Mouse (Mus musculus) kidney, adult 2 months (tissue): ENCODE measurements at regions not wholly inside any gene's neighbourhood (a gene's known extent, or its start where the extent isn't known, plus 50 kb on each side); places are given as distances from the start of the nearest gene placed in this dataset.
A peak's percentile ranks its signal among the peaks of the same experiment; 100 is the strongest.

Experiments used
- DNase-seq: peaks from one replicate; pipeline ENCODE4 v3.0.0; 2021
- H3K27ac ChIP-seq: fragments of 200-500 bp; 2 replicates; pipeline ENCODE4 v1.5.1; 2012; ENCODE audit warnings: low read depth, low read length, control low read depth, inconsistent platforms; ENCODE audit not compliant: insufficient read depth
- H3K27me3 ChIP-seq: fragments of 200-500 bp; replicated peaks from 2 replicates; pipeline ENCODE4 v1.6.1; 2012; ENCODE audit warnings: mild to moderate bottlenecking, moderate library complexity, low read length, inconsistent platforms; ENCODE audit not compliant: control insufficient read depth, insufficient read depth
- H3K36me3 ChIP-seq: fragments of 200-500 bp; 2 replicates; pipeline ENCODE4 v1.6.1; 2012; ENCODE audit warnings: mild to moderate bottlenecking, moderate library complexity, low read length, inconsistent platforms; ENCODE audit not compliant: control insufficient read depth, insufficient read depth
- H3K4me1 ChIP-seq: fragments of 200-500 bp; 2 replicates; pipeline ENCODE4 v1.6.1; 2011; ENCODE audit warnings: low read length; ENCODE audit not compliant: control insufficient read depth, insufficient read depth
- H3K4me3 ChIP-seq: fragments of 200-500 bp; 2 replicates; pipeline ENCODE4 v1.5.1; 2011; ENCODE audit warnings: mild to moderate bottlenecking, low read depth, low read length, control low read depth; ENCODE audit not compliant: insufficient read depth
- CTCF ChIP-seq: fragments of 200-500 bp; conservative IDR thresholded peaks from 2 replicates; pipeline ENCODE4 v1.5.1; 2011; ENCODE audit warnings: low read depth, mild to moderate bottlenecking, control low read depth, low read length, moderate library complexity, mixed read lengths; ENCODE audit not compliant: insufficient read depth, insufficient read length
- POLR2A ChIP-seq: fragments of 200-500 bp; IDR thresholded peaks from one replicate; pipeline ENCODE4 v1.6.1; 2011; ENCODE audit warnings: low read depth, low read length, control low read depth
- WGBS: fragments of 180-500 bp; shearing (Covaris S2); methylation state at CpG from one replicate; pipeline ENCODE4 v1.1.7; 2018; 5-methylcytosine and 5-hydroxymethylcytosine counted together

DNA sequence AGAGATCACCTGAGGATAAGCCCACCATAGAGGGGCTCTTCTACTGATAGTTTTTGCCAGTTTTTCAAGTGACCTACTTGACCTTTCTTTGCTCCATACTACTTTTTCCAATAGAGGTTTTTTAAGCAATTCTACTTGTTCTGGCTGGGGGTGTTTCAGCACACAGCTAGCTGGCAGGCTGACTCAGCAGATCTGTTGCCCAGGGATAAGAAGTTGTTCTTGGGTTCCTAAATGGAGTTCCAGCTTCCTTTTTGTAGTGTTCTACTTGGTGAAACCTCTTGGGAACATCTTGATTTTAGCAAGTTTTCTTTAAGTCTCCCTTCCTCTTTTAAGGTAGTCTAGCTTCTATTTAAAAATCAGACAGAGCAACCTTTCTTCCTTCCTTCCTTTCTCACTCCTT is 61.0 kb downstream of the 4930474N05Rik start:
- no peak for DNase-seq
- no peak overlapping the region for H3K4me3 ChIP-seq
- TF ChIP-seq CTCF (no peak), POLR2A (no peak)
- no peaks in the 10 kb centered on the region for H3K4me1 ChIP-seq
- no peaks in the 10 kb centered on the region for H3K36me3 ChIP-seq
- H3K27me3 ChIP-seq, result no peaks in the 10 kb centered on the region
- no peak overlapping the region for H3K27ac ChIP-seq

DNA sequence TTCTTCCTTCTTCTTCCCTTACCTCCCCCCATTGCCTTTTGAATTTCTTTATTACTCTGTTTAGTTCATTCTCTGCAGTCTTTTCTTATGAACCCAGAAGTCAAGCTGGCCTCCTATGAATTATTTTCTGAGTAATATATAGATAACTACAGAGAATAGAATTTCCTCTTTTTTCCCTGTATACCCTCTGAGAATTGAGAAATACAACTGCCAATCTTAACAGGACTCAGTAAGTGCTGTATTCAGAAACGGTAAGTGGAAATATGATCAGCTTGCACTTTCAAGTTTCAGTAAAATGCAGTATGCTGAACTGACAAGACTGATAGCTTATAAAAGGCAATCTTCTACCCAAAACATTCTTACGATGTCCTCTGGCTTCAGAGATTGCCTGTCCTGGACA is 61.5 kb downstream of the 4930474N05Rik start:
- 45% methylated on average over 2 of the region's 2 CpGs for WGBS
- TF ChIP-seq POLR2A (no peak), CTCF (no peak)
- H3K4me3 ChIP-seq, result no peak overlapping the region
- no peaks in the 10 kb centered on the region for H3K36me3 ChIP-seq
- no peak overlapping the region for H3K27ac ChIP-seq
- H3K27me3 ChIP-seq, result no peaks in the 10 kb centered on the region
- no peak for DNase-seq
- no peaks in the 10 kb centered on the region for H3K4me1 ChIP-seq

DNA sequence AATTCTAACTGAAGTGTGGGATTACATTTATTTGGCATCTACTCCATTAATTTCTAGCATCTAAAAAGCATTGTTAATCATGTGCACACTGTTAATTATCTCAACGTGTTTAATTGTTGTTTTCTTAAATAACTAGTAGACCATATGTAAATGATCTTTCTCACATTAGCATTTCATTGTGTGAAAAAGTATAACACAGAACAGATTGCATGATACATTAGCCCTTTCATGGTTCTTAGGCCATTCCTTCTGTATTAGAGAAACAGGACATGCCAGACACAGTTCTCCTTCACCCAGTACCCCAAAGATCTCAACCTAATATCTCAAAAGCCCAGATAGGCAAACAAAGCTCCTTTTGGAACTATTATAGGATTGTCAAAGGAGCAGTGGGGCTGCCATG is 89.0 kb downstream of the 4930474N05Rik start:
- DNase-seq, result no peak
- 38% methylated on average over 1 of the region's 1 CpGs for WGBS
- Histone ChIP-seq H3K4me1 (no peaks in the 10 kb centered on the region), H3K27me3 (no peaks in the 10 kb centered on the region), H3K4me3 (no peak overlapping the region), H3K36me3 (no peaks in the 10 kb centered on the region), H3K27ac (no peak overlapping the region)
- no peak for TF ChIP-seq CTCF
- TF ChIP-seq POLR2A, result no peak

DNA sequence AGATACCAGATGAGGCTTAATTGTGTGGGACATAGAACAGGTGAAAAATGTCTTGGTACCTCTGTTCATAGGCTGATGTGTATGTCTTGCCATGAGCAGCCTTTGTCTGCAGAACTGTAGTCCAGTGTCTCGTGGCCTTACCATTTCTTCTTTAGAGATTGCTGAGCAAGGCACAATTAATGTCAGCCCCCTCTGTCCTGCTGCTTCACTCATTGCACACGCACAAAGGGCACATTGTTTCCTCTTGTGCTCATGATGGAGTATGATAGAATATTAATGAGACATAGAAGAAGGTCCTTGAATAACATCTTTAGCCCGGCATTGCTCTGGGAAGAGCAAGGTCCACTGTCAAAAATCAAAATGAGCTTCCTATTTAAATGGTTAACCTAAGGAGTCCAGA is 101.8 kb downstream of the 4930474N05Rik start:
- no peak for TF ChIP-seq POLR2A
- no peak for TF ChIP-seq CTCF
- Histone ChIP-seq H3K27me3 (no peaks in the 10 kb centered on the region), H3K36me3 (no peaks in the 10 kb centered on the region), H3K4me3 (no peak overlapping the region), H3K27ac (no peak overlapping the region), H3K4me1 (no peaks in the 10 kb centered on the region)
- DNase-seq, result no peak
- 54% methylated on average over 3 of the region's 3 CpGs for WGBS

DNA sequence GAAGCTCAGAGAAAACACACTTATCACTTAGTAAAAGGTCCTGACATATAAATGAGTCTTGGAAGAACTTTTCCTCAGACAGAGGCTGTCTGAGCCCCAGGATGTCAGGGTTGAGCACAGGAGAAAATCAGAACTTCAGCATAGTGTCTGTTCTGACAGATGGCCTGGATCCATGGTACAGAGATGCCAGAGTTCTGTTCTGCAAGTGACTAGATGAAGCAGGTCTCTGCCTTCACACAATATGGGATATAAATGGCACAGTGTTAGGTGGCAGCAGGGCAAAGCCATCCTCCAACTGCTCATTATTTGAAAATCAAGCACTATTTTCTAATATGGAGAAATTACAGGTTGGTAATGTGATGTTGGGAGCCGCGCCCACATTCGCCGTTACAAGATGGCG is 103.7 kb downstream of the 4930474N05Rik start:
- no peaks in the 10 kb centered on the region for H3K27me3 ChIP-seq

DNA sequence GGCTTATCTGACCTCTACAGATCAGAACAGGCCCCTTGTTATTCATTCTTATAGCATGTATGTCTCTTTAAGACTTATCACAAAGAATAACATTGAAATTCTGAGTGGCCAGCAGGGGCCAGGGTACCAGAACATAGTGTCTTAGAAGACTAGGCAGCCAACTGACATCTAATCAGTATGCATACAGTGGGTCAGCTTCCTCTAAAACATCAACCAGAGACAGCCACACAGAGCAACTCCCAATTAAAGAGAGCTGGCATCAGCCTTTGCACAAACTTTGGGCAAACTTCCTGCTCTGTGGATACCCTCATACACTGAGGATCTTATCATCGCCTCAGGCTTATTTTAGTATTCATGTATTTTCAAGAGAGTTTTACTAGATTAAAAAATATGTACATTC is 109.1 kb downstream of the 4930474N05Rik start:
- TF ChIP-seq POLR2A (no peak), CTCF (no peak)
- H3K27ac ChIP-seq, result no peak overlapping the region
- WGBS, result 93% methylated on average over 1 of the region's 1 CpGs
- no peaks in the 10 kb centered on the region for H3K27me3 ChIP-seq
- DNase-seq, result no peak
- no peak overlapping the region for H3K4me3 ChIP-seq
- H3K36me3 ChIP-seq, result no peaks in the 10 kb centered on the region
- H3K4me1 ChIP-seq, result no peaks in the 10 kb centered on the region

More for the DNA sequence above, 103.7 kb downstream of the 4930474N05Rik start:
- WGBS, result 95% methylated on average over 5 of the region's 5 CpGs
- TF ChIP-seq CTCF (no peak), POLR2A (no peak)
- H3K4me3 ChIP-seq, result no peak overlapping the region
- H3K36me3 ChIP-seq, result no peaks in the 10 kb centered on the region
- H3K27ac ChIP-seq, result no peak overlapping the region
- no peaks in the 10 kb centered on the region for H3K4me1 ChIP-seq
- no peak for DNase-seq

DNA sequence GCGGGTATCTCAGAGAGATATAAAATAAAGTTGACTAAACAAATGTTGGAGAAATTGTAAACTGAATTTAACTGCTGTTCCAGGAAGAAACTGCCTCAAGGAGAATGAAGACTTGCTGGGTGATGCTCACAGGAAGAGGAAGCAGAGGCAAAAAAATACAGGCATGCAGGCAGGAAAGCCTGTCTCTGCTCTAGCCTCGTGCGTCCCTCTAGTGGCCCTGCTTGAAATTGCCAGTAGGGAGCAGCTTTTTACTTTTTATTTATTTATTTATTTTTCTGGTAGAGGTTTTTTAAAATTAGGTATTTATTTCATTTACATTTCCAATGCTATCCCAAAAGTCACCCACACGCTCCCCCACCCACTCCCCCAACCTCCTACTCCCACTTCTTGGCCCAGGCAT is 118.1 kb downstream of the 4930474N05Rik start:
- Histone ChIP-seq H3K4me3 (no peak overlapping the region), H3K36me3 (no peaks in the 10 kb centered on the region), H3K27ac (no peak overlapping the region), H3K4me1 (no peaks in the 10 kb centered on the region), H3K27me3 (no peaks in the 10 kb centered on the region)
- WGBS, result 37% methylated on average over 4 of the region's 4 CpGs
- DNase-seq, result peak; percentile 24
- TF ChIP-seq POLR2A (no peak), CTCF (peak; percentile 53)

DNA sequence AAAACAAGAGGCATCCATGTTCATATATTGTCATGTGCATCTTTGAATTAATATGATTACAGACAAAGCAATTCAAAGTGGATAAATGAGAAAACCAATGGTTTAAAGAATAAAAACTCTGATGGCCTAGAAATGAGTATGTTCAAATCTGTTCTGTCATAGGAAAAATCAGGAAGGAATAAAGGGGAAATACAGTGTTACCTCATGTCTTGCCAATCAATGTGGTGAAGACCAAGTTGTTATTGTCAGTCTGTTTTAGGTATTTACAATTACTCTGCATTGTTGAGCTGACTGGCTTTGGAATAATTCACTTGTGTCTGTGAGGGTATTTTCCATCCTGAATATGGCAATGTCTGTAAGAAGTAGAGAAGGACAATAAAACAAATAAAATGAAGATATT is 151.1 kb downstream of the 4930474N05Rik start:
- H3K4me1 ChIP-seq, result no peaks in the 10 kb centered on the region
- no peak for DNase-seq
- H3K27me3 ChIP-seq, result no peaks in the 10 kb centered on the region
- no peak overlapping the region for H3K4me3 ChIP-seq
- H3K36me3 ChIP-seq, result no peaks in the 10 kb centered on the region
- TF ChIP-seq CTCF, result no peak
- no peak for TF ChIP-seq POLR2A
- no peak overlapping the region for H3K27ac ChIP-seq
